Mouse (Mus musculus) hindbrain, postnatal 0 days (tissue): ENCODE results near the gene Lrrc66. TPM values are rescaled to one million over a fixed set of nuclear protein-coding genes. Genes with fewer than 3 reads are reported as not detected.

Source experiments
- ATAC-seq: fragments of 200-750 bp; cut with Nextera tagmentation; 2 replicates; pipeline ENCODE4 v1.8.0; 2017; ENCODE audit warnings: mild to moderate bottlenecking, moderate TSS enrichment, moderate library complexity
- DNase-seq: peaks from one replicate; pipeline ENCODE4 v3.0.0-alpha.2; 2015; ENCODE audit warnings: low spot score
- H3K27ac ChIP-seq: fragments of 300-500 bp; sonication (generic); 2 replicates; pipeline ENCODE4 v1.5.1; 2014; ENCODE audit warnings: mild to moderate bottlenecking
- H3K27me3 ChIP-seq: fragments of 300-500 bp; sonication (generic); 2 replicates; pipeline ENCODE4 v1.6.1; 2014; ENCODE audit warnings: low read length, mixed read lengths; ENCODE audit not compliant: insufficient read depth
- H3K36me3 ChIP-seq: fragments of 300-500 bp; sonication (generic); 2 replicates; pipeline ENCODE4 v1.6.1; 2014; ENCODE audit warnings: low read length, mixed read lengths; ENCODE audit not compliant: insufficient read depth
- H3K4me1 ChIP-seq: fragments of 300-500 bp; sonication (generic); 2 replicates; pipeline ENCODE4 v1.6.1; 2014; ENCODE audit warnings: antibody characterized with exemption, low read length, mixed read lengths; ENCODE audit not compliant: insufficient read depth
- H3K4me2 ChIP-seq: fragments of 300-500 bp; sonication (generic); 2 replicates; pipeline ENCODE4 v1.6.1; 2014; ENCODE audit warnings: low read depth, mild to moderate bottlenecking, low read length, moderate library complexity, mixed read lengths
- H3K4me3 ChIP-seq: fragments of 300-500 bp; sonication (generic); 2 replicates; pipeline ENCODE4 v1.5.1; 2014; ENCODE audit warnings: low read length
- H3K9ac ChIP-seq: fragments of 300-500 bp; sonication (generic); replicated peaks from 2 replicates; pipeline ENCODE4 v1.6.1; 2014; ENCODE audit warnings: mild to moderate bottlenecking, low read length, moderate library complexity, mixed read lengths
- H3K9me3 ChIP-seq: fragments of 300-500 bp; sonication (generic); 2 replicates; pipeline ENCODE4 v1.6.1; 2016; ENCODE audit warnings: low read length, mixed read lengths
- CTCF ChIP-seq: IDR thresholded peaks from 2 replicates; pipeline ENCODE4 v1.5.1; 2016; ENCODE audit warnings: antibody characterized with exemption, control low read depth, low read depth
- WGBS: fragments of 180-500 bp; shearing (Covaris S2); extraction: QIAGEN DNeasy Blood & Tissue Kit; methylation state at CpG from one replicate; pipeline ENCODE4 v1.1.7; 2014; 5-methylcytosine and 5-hydroxymethylcytosine counted together
- polyA plus RNA-seq: library from polyadenylated mRNA; unstranded; fragments of >200 nt; fragmentation: Nextera tagmentation; extraction: Ambion mirVana; gene quantifications from 2 replicates; pipeline ENCODE4 v1.2.1, GENCODE M21; 2015
- total RNA-seq: library from RNA; depleted of rRNA; stranded (reverse); fragments of >200 nt; gene quantifications from 2 replicates; pipeline ENCODE4 v1.2.3, GENCODE M21; 2014

The Lrrc66 gene
- total and polyA plus RNA-seq, 2 experiments from 2014 or later: not detected

DNA sequence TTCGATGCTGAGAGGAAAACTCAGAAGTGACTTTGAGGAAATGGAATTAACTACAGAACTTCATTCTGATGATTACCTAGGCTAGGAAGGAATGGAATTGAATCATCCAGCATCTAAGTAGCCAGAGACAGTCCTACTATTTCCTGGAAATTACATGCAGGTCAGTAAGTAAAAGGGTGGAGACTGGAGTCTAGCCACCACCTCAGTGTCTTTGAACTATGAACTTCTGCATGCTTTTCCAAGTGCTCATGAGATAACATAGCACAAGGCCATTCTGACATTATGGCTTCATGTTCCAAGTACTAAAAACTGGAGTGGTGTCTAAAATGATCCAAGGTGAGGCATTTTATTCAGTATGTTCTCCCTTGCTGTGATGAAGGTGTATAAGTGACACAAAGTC lies 6.8 kb downstream of the Lrrc66 start:
- Histone ChIP-seq H3K9ac (no peak overlapping the region), H3K9me3 (no peaks in the 10 kb centered on the region), H3K4me1 (no peaks in the 10 kb centered on the region), H3K4me2 (no peak overlapping the region), H3K36me3 (no peaks in the 10 kb centered on the region), H3K27me3 (no peaks in the 10 kb centered on the region), H3K4me3 (no peak overlapping the region), H3K27ac (no peak overlapping the region)
- WGBS: 78% methylated on average over 1 of the region's 1 CpGs
- ATAC-seq (no peak), DNase-seq (no peak)
- TF ChIP-seq CTCF: no peak

DNA sequence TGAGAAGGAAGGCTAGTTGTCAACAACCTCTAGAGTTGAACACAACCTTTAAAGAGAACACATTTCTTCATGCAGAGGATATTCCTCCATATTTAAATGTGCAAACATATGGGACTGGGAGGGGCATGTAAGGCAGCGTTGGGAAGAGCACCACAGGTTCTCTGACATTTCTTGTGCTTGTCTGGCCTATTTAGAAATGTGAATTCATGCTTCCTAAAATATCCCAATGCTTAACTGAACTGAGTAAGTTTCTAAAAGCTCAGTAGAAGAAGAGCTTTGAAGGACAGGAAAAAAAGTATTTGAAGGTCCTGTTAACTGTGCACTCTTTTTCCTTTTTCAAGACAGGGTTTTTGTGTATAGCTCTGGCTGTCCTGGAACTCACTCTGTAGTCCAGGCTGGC lies 13.4 kb downstream of the Lrrc66 start:
- TF ChIP-seq CTCF: no peak
- no peaks in the 10 kb centered on the region for H3K27me3 ChIP-seq
- no peaks in the 10 kb centered on the region for H3K4me1 ChIP-seq
- no peaks in the 10 kb centered on the region for H3K36me3 ChIP-seq
- no peak for DNase-seq
- no peak overlapping the region for H3K4me3 ChIP-seq
- WGBS: 87% methylated on average over 1 of the region's 1 CpGs
- no peak overlapping the region for H3K9ac ChIP-seq
- H3K27ac ChIP-seq: no peak overlapping the region
- no peak overlapping the region for H3K4me2 ChIP-seq
- no peak for ATAC-seq
- H3K9me3 ChIP-seq: no peaks in the 10 kb centered on the region

DNA sequence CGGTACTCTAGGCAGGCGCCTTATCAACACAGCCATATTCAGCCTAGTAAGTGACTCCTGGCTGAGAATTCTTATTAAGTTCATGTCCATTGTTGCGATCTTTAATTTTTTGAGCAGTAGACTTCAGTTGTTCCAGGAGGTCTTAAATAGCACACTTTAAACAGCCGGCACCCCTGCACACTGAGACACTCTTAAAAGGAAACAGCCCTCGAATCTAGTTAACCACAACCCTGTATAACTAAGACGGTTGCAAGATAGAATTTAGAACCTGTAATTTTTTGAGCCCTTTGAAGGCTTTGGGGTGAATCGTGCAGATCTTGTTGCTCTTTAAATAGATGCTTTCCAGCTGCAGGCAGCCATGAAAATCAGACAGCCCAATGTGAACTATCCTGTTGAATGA lies 17.1 kb downstream of the Lrrc66 start:
- Histone ChIP-seq H3K27ac (no peak overlapping the region), H3K4me2 (no peak overlapping the region), H3K36me3 (no peaks in the 10 kb centered on the region), H3K4me3 (no peak overlapping the region), H3K27me3 (no peaks in the 10 kb centered on the region), H3K4me1 (no peaks in the 10 kb centered on the region), H3K9me3 (no peaks in the 10 kb centered on the region; the same call in 1 of the 2 replicates), H3K9ac (no peak overlapping the region)
- ATAC-seq: no peak
- TF ChIP-seq CTCF: no peak
- 81% methylated on average over 7 of the region's 7 CpGs for WGBS
- DNase-seq: no peak

DNA sequence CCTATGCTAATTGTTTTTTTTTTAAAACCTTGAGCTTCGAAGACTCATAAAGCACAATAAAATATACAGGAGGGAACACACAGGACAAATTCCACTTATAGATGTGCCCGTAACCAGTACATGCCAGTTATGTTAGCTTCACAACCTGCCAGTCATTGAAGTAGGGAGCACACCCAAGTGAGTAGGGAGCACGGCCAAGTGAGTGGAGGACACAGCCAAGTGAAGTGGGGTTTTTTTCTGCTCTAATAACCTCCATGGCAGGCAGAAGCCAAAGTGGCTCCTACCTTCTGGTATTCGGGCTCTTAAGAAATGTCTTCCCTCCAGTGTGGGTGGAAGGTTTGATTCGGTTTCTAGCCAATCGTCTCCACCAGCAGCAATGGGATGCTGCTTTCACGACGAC lies 19.0 kb downstream of the Lrrc66 start:
- 91% methylated on average over 8 of the region's 8 CpGs for WGBS
- Histone ChIP-seq H3K27ac (no peak overlapping the region), H3K27me3 (no peaks in the 10 kb centered on the region), H3K4me2 (no peak overlapping the region), H3K4me1 (no peaks in the 10 kb centered on the region), H3K36me3 (no peaks in the 10 kb centered on the region), H3K4me3 (no peak overlapping the region), H3K9ac (no peak overlapping the region), H3K9me3 (no peaks in the 10 kb centered on the region; the same call in 1 of the 2 replicates)
- ATAC-seq: no peak
- no peak for DNase-seq
- no peak for TF ChIP-seq CTCF

DNA sequence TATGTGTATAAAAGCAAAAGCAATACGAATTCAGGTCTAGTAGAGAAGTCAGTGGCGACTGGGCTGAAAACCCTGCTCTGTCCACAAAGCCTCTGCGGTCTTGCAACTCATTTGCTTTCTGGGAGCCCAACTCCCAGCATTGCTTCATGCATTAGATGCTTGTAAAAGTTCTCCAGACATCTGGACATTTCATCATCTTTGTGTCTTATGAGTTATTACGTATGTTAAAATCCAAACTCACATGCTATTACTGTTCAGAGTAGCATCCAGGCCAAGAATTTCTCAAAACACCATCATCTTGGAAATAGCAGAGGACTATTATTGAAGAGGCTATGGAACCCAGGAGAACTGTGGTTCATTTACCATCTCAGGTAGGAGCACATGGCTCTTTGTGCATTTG lies 21.3 kb downstream of the Lrrc66 start:
- Histone ChIP-seq H3K4me1 (no peaks in the 10 kb centered on the region), H3K4me2 (no peak overlapping the region), H3K27me3 (no peaks in the 10 kb centered on the region), H3K9ac (no peak overlapping the region), H3K9me3 (no peaks in the 10 kb centered on the region; the same call in 1 of the 2 replicates), H3K27ac (no peak overlapping the region), H3K4me3 (no peak overlapping the region), H3K36me3 (no peaks in the 10 kb centered on the region)
- ATAC-seq (no peak), DNase-seq (no peak)
- 95% methylated on average over 4 of the region's 4 CpGs for WGBS
- no peak for TF ChIP-seq CTCF

DNA sequence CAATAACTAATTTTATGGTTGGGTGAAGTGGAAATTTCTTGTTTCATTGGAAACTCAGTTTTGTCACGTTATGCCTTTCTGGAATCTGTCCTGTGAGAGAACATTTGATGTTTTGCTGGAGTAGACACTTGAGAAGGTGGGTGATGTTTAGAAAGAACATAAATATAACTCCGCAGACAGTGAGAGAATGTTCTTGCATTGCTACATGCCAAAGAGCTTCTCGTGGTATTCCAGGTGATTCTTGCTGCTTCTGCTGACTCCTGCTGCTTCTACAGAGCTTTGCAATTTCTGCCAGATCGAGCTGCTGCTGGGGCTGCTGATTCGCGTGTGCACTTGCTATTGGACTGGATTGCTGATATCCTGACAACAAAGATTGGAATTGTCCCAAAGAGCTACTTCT lies 27.4 kb downstream of the Lrrc66 start:
- ATAC-seq: no peak
- Histone ChIP-seq H3K36me3 (no peaks in the 10 kb centered on the region), H3K27ac (no peak overlapping the region), H3K4me2 (no peak overlapping the region), H3K27me3 (no peaks in the 10 kb centered on the region), H3K9me3 (no peaks in the 10 kb centered on the region), H3K4me3 (no peak overlapping the region), H3K4me1 (no peaks in the 10 kb centered on the region), H3K9ac (no peak overlapping the region)
- DNase-seq: no peak
- no peak for TF ChIP-seq CTCF
- WGBS: 82% methylated on average over 6 of the region's 6 CpGs

DNA sequence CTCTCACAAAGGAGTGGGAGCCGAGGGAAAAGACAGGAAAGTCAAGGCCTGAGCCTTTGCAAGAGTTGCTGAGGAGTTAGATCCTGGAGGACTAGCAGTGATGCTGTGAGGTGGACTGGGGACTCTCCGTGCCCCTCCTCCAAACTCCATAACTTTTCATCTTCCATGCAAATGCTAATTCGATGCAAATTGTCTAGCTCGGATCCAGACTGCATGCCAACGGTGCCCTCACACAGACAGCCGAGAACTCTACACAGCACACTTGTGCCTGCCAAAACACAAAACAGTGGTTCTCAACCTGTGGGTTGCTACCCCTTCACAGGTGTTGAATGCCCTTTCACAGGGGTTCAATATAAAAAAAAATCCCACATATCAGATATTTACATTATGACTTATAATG lies 27.8 kb downstream of the Lrrc66 start:
- Histone ChIP-seq H3K9me3 (no peaks in the 10 kb centered on the region), H3K27me3 (no peaks in the 10 kb centered on the region), H3K4me3 (no peak overlapping the region), H3K36me3 (no peaks in the 10 kb centered on the region), H3K4me2 (no peak overlapping the region), H3K27ac (no peak overlapping the region), H3K9ac (no peak overlapping the region), H3K4me1 (no peaks in the 10 kb centered on the region)
- DNase-seq: no peak
- 56% methylated on average over 6 of the region's 6 CpGs for WGBS
- ATAC-seq: no peak
- no peak for TF ChIP-seq CTCF
